8 mouse cellular contexts compared by ENCODE assay signal in genomic region chr3:22308962-22309361, GRCm38 (mm10).
DNase-seq lines count a peak whose midpoint lies in the region; ATAC-seq and TF ChIP-seq lines count a peak whose summit lies in the region.

No protein-coding gene starts in this region.

- 8% methylated on average over 4 of the region's 4 CpGs for WGBS in intestine, postnatal 0 days
- 15% methylated on average over 4 of the region's 4 CpGs for WGBS in intestine, embryonic 15.5 days
- WGBS in forebrain, postnatal 0 days = 4% methylated on average over 4 of the region's 4 CpGs
- 8% methylated on average over 4 of the region's 4 CpGs for WGBS in hindbrain, postnatal 0 days
- 8% methylated on average over 4 of the region's 4 CpGs for WGBS in midbrain, embryonic 15.5 days

- peak; percentile 92 for TF ChIP-seq CTCF in intestine, postnatal 0 days (IDR thresholded peaks at IDR 0.05; ENCODE audit: low read depth)
- peak; percentile 92 for TF ChIP-seq CTCF in forebrain, postnatal 0 days (IDR thresholded peaks at IDR 0.05; ENCODE audit: low read depth)
- TF ChIP-seq CTCF in hindbrain, postnatal 0 days (IDR thresholded peaks at IDR 0.05; ENCODE audit: low read depth) = peak; percentile 94

- no peaks in the 10 kb centered on the region for H3K4me1 ChIP-seq in intestine, postnatal 0 days (replicated peaks; ENCODE audit: control insufficient read depth, insufficient read depth, low read length)
- no peaks in the 10 kb centered on the region for H3K4me1 ChIP-seq in intestine, embryonic 15.5 days (replicated peaks)
- no peaks in the 10 kb centered on the region for H3K4me1 ChIP-seq in forebrain, postnatal 0 days (ENCODE audit: insufficient read depth)
- no peaks in the 10 kb centered on the region for H3K4me1 ChIP-seq in hindbrain, postnatal 0 days (ENCODE audit: insufficient read depth, low read length)
- H3K4me1 ChIP-seq in midbrain, embryonic 15.5 days = peaks cover 6% of the 10 kb centered on the region; the same call in 1 of the 2 replicates

- peak; percentile 50 for DNase-seq in cerebellum, adult 11 months
- DNase-seq in forebrain, postnatal 0 days = peak; percentile 86
- DNase-seq in hindbrain, postnatal 0 days (ENCODE audit: low spot score) = peak; percentile 85
- DNase-seq in left cerebral cortex, postnatal 14 days (ENCODE audit: low spot score in 2 of 2) = peak; percentile 66 to 90
- peak; percentile 9 to 12 for DNase-seq in spleen, postnatal 36 days (ENCODE audit: low spot score in 2 of 2)

- H3K9ac ChIP-seq in intestine, postnatal 0 days (ENCODE audit: low read depth, low read length) = no peak overlapping the region
- H3K9ac ChIP-seq in intestine, embryonic 15.5 days = no peak overlapping the region
- H3K9ac ChIP-seq in forebrain, postnatal 0 days = no peak overlapping the region
- no peak overlapping the region for H3K9ac ChIP-seq in hindbrain, postnatal 0 days (replicated peaks; ENCODE audit: low read length)
- no peak overlapping the region for H3K9ac ChIP-seq in midbrain, embryonic 15.5 days

- H3K4me3 ChIP-seq in intestine, postnatal 0 days (ENCODE audit: low read depth, low read length) = no peak overlapping the region
- H3K4me3 ChIP-seq in intestine, embryonic 15.5 days (replicated peaks) = no peak overlapping the region
- no peak overlapping the region for H3K4me3 ChIP-seq in forebrain, postnatal 0 days (ENCODE audit: low read depth, low read length)
- H3K4me3 ChIP-seq in hindbrain, postnatal 0 days (ENCODE audit: low read length) = no peak overlapping the region
- H3K4me3 ChIP-seq in midbrain, embryonic 15.5 days = no peak overlapping the region

- ATAC-seq in intestine, postnatal 0 days = no peak
- ATAC-seq in intestine, embryonic 15.5 days = no peak
- ATAC-seq in forebrain, postnatal 0 days = peak; percentile 72
- no peak; the same call in 1 of the 2 replicates for ATAC-seq in hindbrain, postnatal 0 days
- peak; percentile 59 for ATAC-seq in midbrain, embryonic 15.5 days (replicated peaks)

- no peak overlapping the region for H3K27ac ChIP-seq in intestine, postnatal 0 days (ENCODE audit: low read depth, low read length)
- H3K27ac ChIP-seq in intestine, embryonic 15.5 days = no peak overlapping the region
- no peak overlapping the region for H3K27ac ChIP-seq in forebrain, postnatal 0 days (ENCODE audit: low read depth, low read length)
- no peak overlapping the region for H3K27ac ChIP-seq in hindbrain, postnatal 0 days
- no peak overlapping the region for H3K27ac ChIP-seq in midbrain, embryonic 15.5 days

- no peak overlapping the region for H3K4me2 ChIP-seq in intestine, postnatal 0 days (replicated peaks; ENCODE audit: low read depth)
- no peak overlapping the region for H3K4me2 ChIP-seq in intestine, embryonic 15.5 days (replicated peaks)
- no peak overlapping the region for H3K4me2 ChIP-seq in forebrain, postnatal 0 days (ENCODE audit: low read depth)
- no peak overlapping the region for H3K4me2 ChIP-seq in hindbrain, postnatal 0 days (ENCODE audit: low read depth, low read length)
- H3K4me2 ChIP-seq in midbrain, embryonic 15.5 days = no peak overlapping the region

- H3K36me3 ChIP-seq in intestine, postnatal 0 days (ENCODE audit: control insufficient read depth, insufficient read depth) = no peaks in the 10 kb centered on the region
- H3K36me3 ChIP-seq in intestine, embryonic 15.5 days = no peaks in the 10 kb centered on the region
- no peaks in the 10 kb centered on the region for H3K36me3 ChIP-seq in forebrain, postnatal 0 days (ENCODE audit: insufficient read depth)
- no peaks in the 10 kb centered on the region for H3K36me3 ChIP-seq in hindbrain, postnatal 0 days (ENCODE audit: insufficient read depth, low read length)
- no peaks in the 10 kb centered on the region for H3K36me3 ChIP-seq in midbrain, embryonic 15.5 days (replicated peaks)

- no peaks in the 10 kb centered on the region for H3K9me3 ChIP-seq in intestine, postnatal 0 days (ENCODE audit: control insufficient read depth)
- no peaks in the 10 kb centered on the region for H3K9me3 ChIP-seq in intestine, embryonic 15.5 days
- H3K9me3 ChIP-seq in forebrain, postnatal 0 days (ENCODE audit: low read length) = no peaks in the 10 kb centered on the region
- no peaks in the 10 kb centered on the region for H3K9me3 ChIP-seq in hindbrain, postnatal 0 days (ENCODE audit: low read length)
- no peaks in the 10 kb centered on the region for H3K9me3 ChIP-seq in midbrain, embryonic 15.5 days

- intact Hi-C loops in left cerebral cortex, postnatal 14 days (cut with DNase I) = loop anchor here (5.0 kb wide), 1 partner anchor 1717 kb away; no protein-coding TSS in a partner anchor

- no peaks in the 10 kb centered on the region for H3K27me3 ChIP-seq in intestine, postnatal 0 days (replicated peaks; ENCODE audit: control insufficient read depth, insufficient read depth, low read length)
- H3K27me3 ChIP-seq in intestine, embryonic 15.5 days (replicated peaks) = no peaks in the 10 kb centered on the region
- H3K27me3 ChIP-seq in forebrain, postnatal 0 days (ENCODE audit: insufficient read depth, low read length) = no peaks in the 10 kb centered on the region
- no peaks in the 10 kb centered on the region for H3K27me3 ChIP-seq in hindbrain, postnatal 0 days (ENCODE audit: insufficient read depth, low read length)
- H3K27me3 ChIP-seq in midbrain, embryonic 15.5 days (replicated peaks) = no peaks in the 10 kb centered on the region

Comparison
In these comparisons a context has a peak if more than half of its experiments do, and no peak if none do; other contexts are left out.
1. ATAC-seq: peak in forebrain, postnatal 0 days (single experiment) and midbrain, embryonic 15.5 days (single experiment); none in intestine, postnatal 0 days (single experiment), intestine, embryonic 15.5 days (single experiment) and hindbrain, postnatal 0 days (single experiment).
2. DNase-seq: peak in every context shown above with its lines; median percentile 86 in forebrain, postnatal 0 days; 85 in hindbrain, postnatal 0 days; 78 in left cerebral cortex, postnatal 14 days; 50 in cerebellum, adult 11 months; 10 in spleen, postnatal 36 days.
3. Peak in every context shown above with its lines, with median percentiles within 50 percentile points of each other: CTCF ChIP-seq.